Mouse (Mus musculus): ENCODE data around the gene Itsn1. TPM values are rescaled to one million over a fixed set of nuclear protein-coding genes. Genes with fewer than 3 reads are reported as not detected.
A peak's percentile ranks its signal among the peaks of the same experiment; 100 is the strongest.

Gene Itsn1
- polyA plus RNA-seq, 1 experiment from 2014 or later, result 48.3 TPM

- no peak overlapping the region for H3K4me2 ChIP-seq
- no peak overlapping the region for H3K27ac ChIP-seq
- H3K9ac ChIP-seq, result no peak overlapping the region
These were observed 233.3 kb downstream of the Itsn1 start for GRCm38 (mm10) chr16:91962204-91962893.

GRCm38 (mm10) chr16:91962894-91963555, 233.9 kb downstream of the Itsn1 start:
- no peak overlapping the region for H3K4me3 ChIP-seq (replicated peaks)
- 54% methylated on average over 14 of the region's 14 CpGs for WGBS (ENCODE audit: insufficient replicate concordance)
- H3K4me1 ChIP-seq (replicated peaks), result peaks cover 17% of the 10 kb centered on the region
- H3K9me3 ChIP-seq (replicated peaks), result no peaks in the 10 kb centered on the region
- DNase-seq (no peak), ATAC-seq (ENCODE audit: low read depth) (no peak)
- H3K4me2 ChIP-seq, result no peak overlapping the region
- H3K36me3 ChIP-seq, result no peaks in the 10 kb centered on the region
- H3K27me3 ChIP-seq, result no peaks in the 10 kb centered on the region; the same call in 1 of the 2 replicates
- H3K9ac ChIP-seq, result no peak overlapping the region
- no peak overlapping the region for H3K27ac ChIP-seq

More at GRCm38 (mm10) chr16:91962204-91962893, 233.3 kb downstream of the Itsn1 start:
- ATAC-seq (ENCODE audit: low read depth) (no peak), DNase-seq (no peak)
- Histone ChIP-seq H3K36me3 (no peaks in the 10 kb centered on the region), H3K4me1 (replicated peaks) (peaks cover 17% of the 10 kb centered on the region), H3K4me3 (replicated peaks) (no peak overlapping the region), H3K9me3 (replicated peaks) (no peaks in the 10 kb centered on the region), H3K27me3 (no peaks in the 10 kb centered on the region; the same call in 1 of the 2 replicates)
- 32% methylated on average over 9 of the region's 9 CpGs for WGBS (ENCODE audit: insufficient replicate concordance)

- ATAC-seq (ENCODE audit: low read depth), result no peak
- no peak overlapping the region for H3K4me2 ChIP-seq
- no peaks in the 10 kb centered on the region for H3K36me3 ChIP-seq
These were observed 234.4 kb downstream of the Itsn1 start for GRCm38 (mm10) chr16:91963556-91963900.

GRCm38 (mm10) chr16:91964308-91965178, 235.5 kb downstream of the Itsn1 start:
- peaks cover 17% of the 10 kb centered on the region for H3K4me1 ChIP-seq (replicated peaks)
- no peak overlapping the region for H3K27ac ChIP-seq
- no peak overlapping the region for H3K4me3 ChIP-seq (replicated peaks)
- H3K4me2 ChIP-seq, result peak overlapping the region; percentile 35
- ATAC-seq (ENCODE audit: low read depth) (peak; percentile 53; the same call in 1 of the 2 replicates), DNase-seq (no peak)
- H3K36me3 ChIP-seq, result no peaks in the 10 kb centered on the region
- H3K9ac ChIP-seq, result no peak overlapping the region
- 26% methylated on average over 13 of the region's 13 CpGs for WGBS (ENCODE audit: insufficient replicate concordance)
- H3K9me3 ChIP-seq (replicated peaks), result no peaks in the 10 kb centered on the region
- peaks cover 7% of the 10 kb centered on the region for H3K27me3 ChIP-seq

More at GRCm38 (mm10) chr16:91963556-91963900, 234.4 kb downstream of the Itsn1 start:
- 73% methylated on average over 3 of the region's 3 CpGs for WGBS (ENCODE audit: insufficient replicate concordance)
- H3K9ac ChIP-seq, result no peak overlapping the region
- H3K27ac ChIP-seq, result no peak overlapping the region
- DNase-seq, result no peak
- no peak overlapping the region for H3K4me3 ChIP-seq (replicated peaks)
- peaks cover under 1% of the 10 kb centered on the region; the same call in 1 of the 2 replicates for H3K27me3 ChIP-seq
- H3K9me3 ChIP-seq (replicated peaks), result no peaks in the 10 kb centered on the region
- peaks cover 17% of the 10 kb centered on the region for H3K4me1 ChIP-seq (replicated peaks)

GRCm38 (mm10) chr16:91968725-91969124, 239.6 kb downstream of the Itsn1 start:
- WGBS (ENCODE audit: insufficient replicate concordance), result 51% methylated on average over 10 of the region's 10 CpGs
- no peak for ATAC-seq (ENCODE audit: low read depth)
- no peak for DNase-seq

GRCm38 (mm10) chr16:91969516-91970031, 240.5 kb downstream of the Itsn1 start:
- Histone ChIP-seq H3K4me3 (replicated peaks) (no peak overlapping the region), H3K27me3 (peaks cover 14% of the 10 kb centered on the region), H3K9ac (no peak overlapping the region), H3K4me1 (replicated peaks) (peaks cover 22% of the 10 kb centered on the region), H3K9me3 (replicated peaks) (no peaks in the 10 kb centered on the region), H3K27ac (no peak overlapping the region), H3K36me3 (no peaks in the 10 kb centered on the region), H3K4me2 (no peak overlapping the region)
- DNase-seq (no peak), ATAC-seq (ENCODE audit: low read depth) (no peak)
- WGBS (ENCODE audit: insufficient replicate concordance), result 8% methylated on average over 10 of the region's 10 CpGs

More at GRCm38 (mm10) chr16:91968725-91969124, 239.6 kb downstream of the Itsn1 start:
- Histone ChIP-seq H3K4me3 (replicated peaks) (no peak overlapping the region), H3K9ac (no peak overlapping the region), H3K27ac (no peak overlapping the region), H3K4me1 (replicated peaks) (peaks cover 30% of the 10 kb centered on the region), H3K36me3 (no peaks in the 10 kb centered on the region), H3K9me3 (replicated peaks) (no peaks in the 10 kb centered on the region), H3K27me3 (peaks cover 14% of the 10 kb centered on the region), H3K4me2 (no peak overlapping the region)

Small RNAs within 50 kb of the gene (microRNA-seq; reads per million reads assigned to microRNA genes)
- gene Gm27773, result not detected

Other genes starting within 250 kb of the Itsn1 start
- gene Ifnar1, start 244.0 kb upstream of the Itsn1 start, polyA plus RNA-seq (2015; fragmentation: Nextera tagmentation; extraction: Ambion mirVana), result 18.0 and 19.1 TPM in 2 replicates
- 15.4 and 18.1 TPM in 2 replicates for gene Ifngr2, start 182.2 kb upstream of the Itsn1 start, polyA plus RNA-seq (2015; fragmentation: Nextera tagmentation; extraction: Ambion mirVana)
- 5.6 and 6.3 TPM in 2 replicates for gene Tmem50b, start 131.5 kb upstream of the Itsn1 start, polyA plus RNA-seq (2015; fragmentation: Nextera tagmentation; extraction: Ambion mirVana)
- gene Dnajc28, start 110.3 kb upstream of the Itsn1 start, polyA plus RNA-seq (2015; fragmentation: Nextera tagmentation; extraction: Ambion mirVana), result 1.4 and 2.5 TPM in 2 replicates
- 116 and 126 TPM in 2 replicates for gene Gart, start 82.3 kb upstream of the Itsn1 start, polyA plus RNA-seq (2015; fragmentation: Nextera tagmentation; extraction: Ambion mirVana)
- gene Son, start 81.8 kb upstream of the Itsn1 start, polyA plus RNA-seq (2015; fragmentation: Nextera tagmentation; extraction: Ambion mirVana), result 47.8 and 49.8 TPM in 2 replicates
- 33.9 and 36.7 TPM in 2 replicates for gene Donson, start 40.5 kb upstream of the Itsn1 start, polyA plus RNA-seq (2015; fragmentation: Nextera tagmentation; extraction: Ambion mirVana)
- gene Cryzl1, start 306 bp upstream of the Itsn1 start, polyA plus RNA-seq (2015; fragmentation: Nextera tagmentation; extraction: Ambion mirVana), result 39.6 and 40.0 TPM in 2 replicates